Mouse (Mus musculus) C2C12 (cell line): ENCODE measurements around the gene Cfl1.

Experiments used
- CEBPB ChIP-seq: IDR thresholded peaks from one replicate; pipeline ENCODE4 v1.6.1; 2011; ENCODE audit warnings: low read depth, mild to moderate bottlenecking, control low read depth, moderate library complexity
- CTCF ChIP-seq: IDR thresholded peaks from one replicate; pipeline ENCODE4 v1.5.1; 2011; ENCODE audit not compliant: control insufficient read depth, insufficient read depth, insufficient read length
- FOSL1 ChIP-seq: IDR thresholded peaks from one replicate; pipeline ENCODE4 v1.8.0; 2011; ENCODE audit warnings: mild to moderate bottlenecking, low read length; ENCODE audit not compliant: poor library complexity, insufficient read depth, severe bottlenecking
- MAX ChIP-seq: IDR thresholded peaks from one replicate; pipeline ENCODE4 v1.6.1; 2011; ENCODE audit warnings: mild to moderate bottlenecking, control low read depth
- MYOG ChIP-seq: IDR thresholded peaks from one replicate; pipeline ENCODE4 v1.6.1; 2011; ENCODE audit not compliant: control insufficient read depth, insufficient read length; ENCODE audit errors: extremely low read depth
- USF1 ChIP-seq: IDR thresholded peaks from one replicate; pipeline ENCODE4 v1.6.1; 2011; ENCODE audit warnings: low read depth, mild to moderate bottlenecking, control low read depth, moderate library complexity

DNA sequence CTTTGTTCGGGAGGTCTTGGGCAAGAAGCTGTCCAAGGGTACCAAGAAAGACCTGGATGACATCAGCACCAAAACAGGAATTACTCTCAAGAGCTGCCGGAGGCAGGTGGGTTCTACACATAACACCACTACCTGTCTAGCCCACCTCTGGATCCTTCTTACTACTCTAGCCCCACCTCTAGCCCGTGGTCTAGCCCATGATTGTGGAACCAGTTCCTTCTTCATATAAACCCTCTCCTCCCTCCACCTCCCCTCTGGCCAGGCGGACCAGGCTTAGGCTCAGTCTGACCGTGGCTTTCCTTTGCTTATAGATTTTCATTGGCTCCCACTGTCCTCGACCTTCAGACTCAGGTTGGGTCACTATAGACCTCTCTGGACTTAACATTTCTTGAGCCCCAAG lies 28.8 kb upstream of the Cfl1 start:
- TF ChIP-seq CTCF = no peak
- no peak for TF ChIP-seq FOSL1
- TF ChIP-seq USF1 = no peak
- no peak for TF ChIP-seq CEBPB
- TF ChIP-seq MYOG = no peak
- TF ChIP-seq MAX = no peak
